Mouse (Mus musculus) midbrain, embryonic 14.5 days (tissue): ENCODE measurements around the gene Tmem95. TPM values are rescaled to one million over a fixed set of nuclear protein-coding genes. Genes with fewer than 3 reads are reported as not detected.
A peak's percentile ranks its signal among the peaks of the same experiment; 100 is the strongest.

Experiments used
- ATAC-seq: fragments of 200-750 bp; cut with Nextera tagmentation; 2 replicates; pipeline ENCODE4 v1.8.0; 2017; ENCODE audit warnings: moderate number of reproducible peaks, moderate library complexity; ENCODE audit not compliant: low FRiP score, low TSS enrichment
- DNase-seq: peaks from one replicate; pipeline ENCODE4 v3.0.0-alpha.2; 2015
- H3K27ac ChIP-seq: fragments of 300-500 bp; sonication (generic); replicated peaks from 2 replicates; pipeline ENCODE4 v1.5.1; 2014; ENCODE audit warnings: mild to moderate bottlenecking, low read depth, low read length, moderate library complexity
- H3K27me3 ChIP-seq: fragments of 300-500 bp; sonication (generic); 2 replicates; pipeline ENCODE4 v1.6.1; 2014; ENCODE audit warnings: low read length, control low read depth, mixed read lengths; ENCODE audit not compliant: control insufficient read depth, insufficient read depth
- H3K36me3 ChIP-seq: fragments of 300-500 bp; sonication (generic); 2 replicates; pipeline ENCODE4 v1.6.1; 2014; ENCODE audit warnings: low read length, control low read depth; ENCODE audit not compliant: control insufficient read depth, insufficient read depth
- H3K4me1 ChIP-seq: fragments of 300-500 bp; sonication (generic); 2 replicates; pipeline ENCODE4 v1.6.1; 2014; ENCODE audit warnings: mild to moderate bottlenecking, antibody characterized with exemption, low read length, control low read depth; ENCODE audit not compliant: control insufficient read depth, insufficient read depth
- H3K4me2 ChIP-seq: fragments of 300-500 bp; sonication (generic); 2 replicates; pipeline ENCODE4 v1.6.1; 2014; ENCODE audit warnings: mild to moderate bottlenecking, low read length, moderate library complexity
- H3K4me3 ChIP-seq: fragments of 300-500 bp; sonication (generic); replicated peaks from 2 replicates; pipeline ENCODE4 v1.5.1; 2014; ENCODE audit warnings: low read depth, low read length
- H3K9ac ChIP-seq: fragments of 300-500 bp; sonication (generic); replicated peaks from 2 replicates; pipeline ENCODE4 v1.6.1; 2014; ENCODE audit warnings: mild to moderate bottlenecking, low read length, moderate library complexity
- H3K9me3 ChIP-seq: fragments of 300-500 bp; sonication (generic); 2 replicates; pipeline ENCODE4 v1.6.1; 2016; ENCODE audit warnings: low read length, control low read depth, mixed read lengths; ENCODE audit not compliant: control insufficient read depth
- WGBS: fragments of 180-500 bp; shearing (Covaris S2); extraction: QIAGEN DNeasy Blood & Tissue Kit; methylation state at CpG from one replicate; pipeline ENCODE4 v1.1.7; 2014; 5-methylcytosine and 5-hydroxymethylcytosine counted together
- polyA plus RNA-seq: library from polyadenylated mRNA; unstranded; fragments of >200 nt; fragmentation: Nextera tagmentation; extraction: Ambion mirVana; gene quantifications from 2 replicates; pipeline ENCODE4 v1.2.1, GENCODE M21; 2014

The Tmem95 gene
- polyA plus RNA-seq, 1 experiment from 2014 or later: not detected

- 85% methylated on average over 8 of the region's 8 CpGs for WGBS
- H3K27me3 ChIP-seq: peaks cover 17% of the 10 kb centered on the region; the same call in 1 of the 2 replicates
- DNase-seq: no peak
- no peak overlapping the region for H3K27ac ChIP-seq
- peaks cover 14% of the 10 kb centered on the region for H3K4me1 ChIP-seq
- H3K36me3 ChIP-seq: no peaks in the 10 kb centered on the region
- no peak overlapping the region for H3K4me2 ChIP-seq
- H3K4me3 ChIP-seq: no peak overlapping the region
- ATAC-seq: no peak
- no peak overlapping the region for H3K9ac ChIP-seq
- no peaks in the 10 kb centered on the region for H3K9me3 ChIP-seq
These were observed 6.8 kb upstream of the Tmem95 start for GRCm38 (mm10) chr11:69884663-69885062.

GRCm38 (mm10) chr11:69884240-69884639, 6.4 kb upstream of the Tmem95 start:
- H3K27ac ChIP-seq: no peak overlapping the region
- H3K27me3 ChIP-seq: peaks cover 17% of the 10 kb centered on the region; the same call in 1 of the 2 replicates
- DNase-seq (no peak), ATAC-seq (no peak)
- no peak overlapping the region for H3K4me2 ChIP-seq
- 88% methylated on average over 9 of the region's 9 CpGs for WGBS
- no peak overlapping the region for H3K4me3 ChIP-seq
- H3K9me3 ChIP-seq: no peaks in the 10 kb centered on the region
- no peak overlapping the region for H3K9ac ChIP-seq
- H3K36me3 ChIP-seq: no peaks in the 10 kb centered on the region
- H3K4me1 ChIP-seq: peaks cover 14% of the 10 kb centered on the region

- 87% methylated on average over 8 of the region's 8 CpGs for WGBS
- no peak for ATAC-seq
- H3K4me1 ChIP-seq: peaks cover 14% of the 10 kb centered on the region
- H3K9me3 ChIP-seq: no peaks in the 10 kb centered on the region
- no peak overlapping the region for H3K4me2 ChIP-seq
- H3K9ac ChIP-seq: no peak overlapping the region
- H3K36me3 ChIP-seq: no peaks in the 10 kb centered on the region
- H3K27ac ChIP-seq: no peak overlapping the region
- DNase-seq: no peak
- H3K27me3 ChIP-seq: peaks cover 17% of the 10 kb centered on the region; the same call in 1 of the 2 replicates
- no peak overlapping the region for H3K4me3 ChIP-seq
These were observed 5.8 kb upstream of the Tmem95 start for GRCm38 (mm10) chr11:69883527-69884151.

- Histone ChIP-seq H3K4me1 (peaks cover 14% of the 10 kb centered on the region), H3K36me3 (no peaks in the 10 kb centered on the region), H3K4me3 (no peak overlapping the region), H3K9ac (no peak overlapping the region), H3K27ac (no peak overlapping the region), H3K4me2 (no peak overlapping the region), H3K9me3 (no peaks in the 10 kb centered on the region), H3K27me3 (peaks cover 17% of the 10 kb centered on the region; the same call in 1 of the 2 replicates)
- 61% methylated on average over 4 of the region's 4 CpGs for WGBS
- no peak for DNase-seq
- no peak for ATAC-seq
These were observed 5.2 kb upstream of the Tmem95 start for GRCm38 (mm10) chr11:69883066-69883465.

GRCm38 (mm10) chr11:69881787-69882670, 4.2 kb upstream of the Tmem95 start:
- Histone ChIP-seq H3K4me1 (peaks cover 14% of the 10 kb centered on the region), H3K27ac (no peak overlapping the region), H3K9me3 (no peaks in the 10 kb centered on the region), H3K36me3 (no peaks in the 10 kb centered on the region), H3K4me2 (peak overlapping the region; percentile 69), H3K27me3 (peaks cover 17% of the 10 kb centered on the region; the same call in 1 of the 2 replicates), H3K9ac (peak overlapping the region; percentile 44; the same call in 1 of the 2 replicates), H3K4me3 (peak overlapping the region; percentile 40)
- 58% methylated on average over 21 of the region's 21 CpGs for WGBS
- ATAC-seq: no peak
- DNase-seq: no peak

- peak; percentile 74 for DNase-seq
- Histone ChIP-seq H3K9me3 (no peaks in the 10 kb centered on the region), H3K9ac (peak within 1 kb of the TSS; percentile 44; the same call in 1 of the 2 replicates), H3K4me2 (peak within 1 kb of the TSS; percentile 69), H3K27me3 (peaks cover 17% of the 10 kb centered on the region; the same call in 1 of the 2 replicates), H3K27ac (0 out of 2 replicates have a peak within 1 kb of the TSS, but pooled peaks have one; percentile 37), H3K36me3 (no peaks in the 10 kb centered on the region), H3K4me3 (peak within 1 kb of the TSS; percentile 40), H3K4me1 (peaks cover 14% of the 10 kb centered on the region)
- ATAC-seq: peak; percentile 79; the same call in 1 of the 2 replicates
- WGBS: under 1% methylated on average over 46 of the region's 46 CpGs
These were observed 3.2 kb upstream of the Tmem95 start, which contains the start of gene Kctd11 for GRCm38 (mm10) chr11:69880853-69881603. Kctd11 (minus strand) TSS chr11:69881406.

GRCm38 (mm10) chr11:69880506-69880852, 2.7 kb upstream of the Tmem95 start:
- H3K4me1 ChIP-seq: peaks cover 14% of the 10 kb centered on the region
- H3K4me3 ChIP-seq: peak overlapping the region; percentile 40
- DNase-seq (peak; percentile 82), ATAC-seq (0 out of 2 replicates have a peak, but pooled peaks have one; percentile 25)
- no peaks in the 10 kb centered on the region for H3K36me3 ChIP-seq
- H3K9ac ChIP-seq: peak overlapping the region; percentile 44; the same call in 1 of the 2 replicates
- no peaks in the 10 kb centered on the region for H3K9me3 ChIP-seq
- under 1% methylated on average over 18 of the region's 18 CpGs for WGBS
- H3K27me3 ChIP-seq: peaks cover 17% of the 10 kb centered on the region; the same call in 1 of the 2 replicates
- 0 out of 2 replicates have a peak overlapping the region, but pooled peaks have one; percentile 37 for H3K27ac ChIP-seq
- H3K4me2 ChIP-seq: peak overlapping the region; percentile 69

- Histone ChIP-seq H3K36me3 (no peaks in the 10 kb centered on the region), H3K4me1 (peaks cover 14% of the 10 kb centered on the region), H3K27me3 (peaks cover 17% of the 10 kb centered on the region; the same call in 1 of the 2 replicates), H3K27ac (no peak overlapping the region), H3K4me2 (peak overlapping the region; percentile 69), H3K9me3 (no peaks in the 10 kb centered on the region), H3K4me3 (0 out of 2 replicates have a peak overlapping the region, but pooled peaks have one; percentile 0), H3K9ac (no peak overlapping the region)
- DNase-seq (no peak), ATAC-seq (no peak)
- 60% methylated on average over 15 of the region's 15 CpGs for WGBS
These were observed 1.9 kb upstream of the Tmem95 start for GRCm38 (mm10) chr11:69879711-69880110.
